Mouse (Mus musculus): ENCODE results near the gene Mip. TPM values are rescaled to one million over a fixed set of nuclear protein-coding genes. Genes with fewer than 3 reads are reported as not detected.

The Mip gene
- polyA plus RNA-seq, 1 experiment = not detected

DNA sequence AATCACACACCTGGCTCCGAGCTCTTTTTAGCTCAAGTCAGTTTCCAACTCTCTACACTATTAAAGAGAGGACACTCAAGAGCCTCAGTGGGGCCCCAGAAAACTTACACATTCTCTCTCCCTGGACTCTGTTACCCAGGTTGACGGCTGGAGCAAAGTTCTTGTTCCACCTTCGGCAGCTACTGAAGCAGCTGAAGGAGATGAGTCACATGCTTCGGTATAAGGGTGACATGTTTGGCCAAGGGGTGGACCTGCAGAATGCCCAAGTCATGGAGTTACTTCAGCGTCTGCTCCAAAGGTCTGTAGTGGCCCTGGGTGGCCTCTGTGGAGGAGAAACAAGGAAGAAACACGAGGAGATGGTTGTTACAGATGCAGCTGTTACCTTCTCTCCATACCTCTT, 55.3 kb downstream of the Mip start:
- Histone ChIP-seq H3K36me3 (replicated peaks; ENCODE audit: low read length) (peaks cover 99% of the 10 kb centered on the region), H3K27me3 (replicated peaks) (no peaks in the 10 kb centered on the region), H3K4me1 (peaks cover 3% of the 10 kb centered on the region; the same call in 1 of the 2 replicates), H3K9me3 (no peaks in the 10 kb centered on the region), H3K4me3 (replicated peaks) (no peak overlapping the region)
- no peak for TF ChIP-seq FLI1 (IDR thresholded peaks at IDR 0.05; ENCODE audit: low read length)
- TF ChIP-seq GATA1 (IDR thresholded peaks at IDR 0.05; ENCODE audit: borderline replicate concordance, low read length) = no peak

Other genes starting within 250 kb of the Mip start
- gene Hsd17b6, start 218.2 kb upstream of the Mip start, polyA plus RNA-seq (2012; ENCODE audit: insufficient read depth, low replicate concordance) = not detected in 2 replicates
- gene Prim1, start 210.7 kb upstream of the Mip start, polyA plus RNA-seq (2012; ENCODE audit: insufficient read depth, low replicate concordance) = 2.6 TPM in 1 of 2 replicates, not detected in the other
- 24.2 and 146 TPM in 2 replicates for gene Naca, start 190.3 kb upstream of the Mip start, polyA plus RNA-seq (2012; ENCODE audit: insufficient read depth, low replicate concordance)
- gene Ptges3, start 166.9 kb upstream of the Mip start, polyA plus RNA-seq (2012; ENCODE audit: insufficient read depth, low replicate concordance) = 77.9 and 96.2 TPM in 2 replicates
- gene Atp5b, start 142.6 kb upstream of the Mip start, polyA plus RNA-seq (2012; ENCODE audit: insufficient read depth, low replicate concordance) = 796 and 843 TPM in 2 replicates
- gene Baz2a, start 134.3 kb upstream of the Mip start, polyA plus RNA-seq (2012; ENCODE audit: insufficient read depth, low replicate concordance) = 6.9 and 16.7 TPM in 2 replicates
- gene Rbms2, start 45.5 kb upstream of the Mip start, polyA plus RNA-seq (2012; ENCODE audit: insufficient read depth, low replicate concordance) = 1.6 and 7.6 TPM in 2 replicates
- gene Gls2, start 31.4 kb upstream of the Mip start, polyA plus RNA-seq (2012; ENCODE audit: insufficient read depth, low replicate concordance) = 1.8 TPM in 1 of 2 replicates, not detected in the other
- 0.73 TPM in 1 of 2 replicates, not detected in the other for gene Spryd4, start 14.0 kb upstream of the Mip start, polyA plus RNA-seq (2012; ENCODE audit: insufficient read depth, low replicate concordance)
- 2.2 and 8.3 TPM in 2 replicates for gene Timeless, start 6.2 kb downstream of the Mip start, polyA plus RNA-seq (2012; ENCODE audit: insufficient read depth, low replicate concordance)
- not detected in 2 replicates for gene Apon, start 28.3 kb downstream of the Mip start, polyA plus RNA-seq (2012; ENCODE audit: insufficient read depth, low replicate concordance)
- not detected in 2 replicates for gene Apof, start 42.8 kb downstream of the Mip start, polyA plus RNA-seq (2012; ENCODE audit: insufficient read depth, low replicate concordance)
- 8.1 and 18.2 TPM in 2 replicates for gene Stat2, start 44.7 kb downstream of the Mip start, polyA plus RNA-seq (2012; ENCODE audit: insufficient read depth, low replicate concordance)
- 0.49 TPM in 1 of 2 replicates, not detected in the other for gene Il23a, start 72.9 kb downstream of the Mip start, polyA plus RNA-seq (2012; ENCODE audit: insufficient read depth, low replicate concordance)
- gene Pan2, start 77.5 kb downstream of the Mip start, polyA plus RNA-seq (2012; ENCODE audit: insufficient read depth, low replicate concordance) = 0.91 and 1.1 TPM in 2 replicates
- 29.0 and 98.4 TPM in 2 replicates for gene Cnpy2, start 96.6 kb downstream of the Mip start, polyA plus RNA-seq (2012; ENCODE audit: insufficient read depth, low replicate concordance)
- 2.6 and 12.1 TPM in 2 replicates for gene Cs, start 111.9 kb downstream of the Mip start, polyA plus RNA-seq (2012; ENCODE audit: insufficient read depth, low replicate concordance)
- gene Coq10a, start 143.2 kb downstream of the Mip start, polyA plus RNA-seq (2012; ENCODE audit: insufficient read depth, low replicate concordance) = 5.0 and 18.0 TPM in 2 replicates
- 18.3 and 19.7 TPM in 2 replicates for gene Ankrd52, start 151.3 kb downstream of the Mip start, polyA plus RNA-seq (2012; ENCODE audit: insufficient read depth, low replicate concordance)
- gene Slc39a5, start 175.4 kb downstream of the Mip start, polyA plus RNA-seq (2012; ENCODE audit: insufficient read depth, low replicate concordance) = not detected in 2 replicates
- gene Nabp2, start 185.7 kb downstream of the Mip start, polyA plus RNA-seq (2012; ENCODE audit: insufficient read depth, low replicate concordance) = 458 and 1,055 TPM in 2 replicates
- 17.0 and 19.5 TPM in 2 replicates for gene Rnf41, start 185.8 kb downstream of the Mip start, polyA plus RNA-seq (2012; ENCODE audit: insufficient read depth, low replicate concordance)
- 86.7 and 138 TPM in 2 replicates for gene Smarcc2, start 233.4 kb downstream of the Mip start, polyA plus RNA-seq (2012; ENCODE audit: insufficient read depth, low replicate concordance)

Measured in megakaryocyte, embryonic 14.5 days (primary cell).